Mouse (Mus musculus) megakaryocyte, embryonic 14.5 days (primary cell): Measurements from ENCODE around the gene Celf2.

Experiments
- FLI1 ChIP-seq: IDR thresholded peaks from 2 replicates; pipeline ENCODE4 v1.6.1; 2012; ENCODE audit warnings: low read length, inconsistent platforms, mixed read lengths
- GATA1 ChIP-seq: IDR thresholded peaks from 3 replicates; pipeline ENCODE4 v1.6.1; 2012; ENCODE audit warnings: mixed read lengths, low read length, inconsistent platforms, borderline replicate concordance

GRCm38 (mm10) chr2:6580066-6580465 is 929.3 kb downstream of the Celf2 start:
- TF ChIP-seq GATA1 (no peak), FLI1 (no peak)
